Mouse (Mus musculus): ENCODE results near the gene Trim11.
A peak's percentile ranks its signal among the peaks of the same experiment; 100 is the strongest.

GRCm38 (mm10) chr11:58970831-58971530 is 6.9 kb upstream of the Trim11 start:
- TF ChIP-seq CTCF (IDR thresholded peaks at IDR 0.05; ENCODE audit: low read depth, low read length) (0 out of 2 replicates have a peak, but pooled peaks have one; percentile 16), POLR2A (IDR thresholded peaks at IDR 0.05; ENCODE audit: borderline replicate concordance, low read depth, low read length) (no peak)
